Mouse (Mus musculus) left cerebral cortex, postnatal 36 days (tissue): ENCODE measurements at regions not wholly inside any gene's neighbourhood (a gene's known extent, or its start where the extent isn't known, plus 50 kb on each side); places are given as distances from the start of the nearest gene placed in this dataset.

Experiments
- DNase-seq, 2 experiments: peaks; one replicate each; pipeline ENCODE4 v3.0.0; 2021 to 2022; ENCODE audit warnings: low spot score in 2 of 2, mixed read lengths in 1 of 2
- intact Hi-C: fragments of 180-260 bp; cut with DNase I; formaldehyde crosslinking; loops from one replicate; pipeline ENCODE4 v1.15.1; 2025

DNA sequence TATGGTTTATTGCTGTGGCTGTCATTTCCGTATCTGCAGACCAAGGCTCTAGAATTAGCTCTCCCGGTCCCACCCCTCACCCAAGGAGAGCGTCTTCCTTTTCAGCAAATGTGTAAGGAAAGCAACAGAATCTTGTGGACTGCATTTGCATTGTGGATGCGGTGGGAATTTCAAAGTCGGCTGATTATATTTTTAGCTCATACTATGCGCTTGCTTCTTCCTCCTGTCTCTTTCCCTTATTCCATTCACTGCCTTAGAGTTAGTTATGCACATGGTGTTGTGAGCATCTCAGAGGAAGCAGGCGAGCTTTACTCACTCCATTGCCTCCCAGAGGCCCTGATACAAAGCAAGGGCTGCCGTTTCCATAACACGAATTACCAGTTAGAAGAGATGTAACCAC, 375.6 kb upstream of the Slc30a5 start:
- no peak for DNase-seq
- intact Hi-C loops, result no loop called here

GRCm38 (mm10) chr13:101203463-101203862, 370.2 kb upstream of the Slc30a5 start:
- intact Hi-C loops, result no loop called here
- no peak for DNase-seq

DNA sequence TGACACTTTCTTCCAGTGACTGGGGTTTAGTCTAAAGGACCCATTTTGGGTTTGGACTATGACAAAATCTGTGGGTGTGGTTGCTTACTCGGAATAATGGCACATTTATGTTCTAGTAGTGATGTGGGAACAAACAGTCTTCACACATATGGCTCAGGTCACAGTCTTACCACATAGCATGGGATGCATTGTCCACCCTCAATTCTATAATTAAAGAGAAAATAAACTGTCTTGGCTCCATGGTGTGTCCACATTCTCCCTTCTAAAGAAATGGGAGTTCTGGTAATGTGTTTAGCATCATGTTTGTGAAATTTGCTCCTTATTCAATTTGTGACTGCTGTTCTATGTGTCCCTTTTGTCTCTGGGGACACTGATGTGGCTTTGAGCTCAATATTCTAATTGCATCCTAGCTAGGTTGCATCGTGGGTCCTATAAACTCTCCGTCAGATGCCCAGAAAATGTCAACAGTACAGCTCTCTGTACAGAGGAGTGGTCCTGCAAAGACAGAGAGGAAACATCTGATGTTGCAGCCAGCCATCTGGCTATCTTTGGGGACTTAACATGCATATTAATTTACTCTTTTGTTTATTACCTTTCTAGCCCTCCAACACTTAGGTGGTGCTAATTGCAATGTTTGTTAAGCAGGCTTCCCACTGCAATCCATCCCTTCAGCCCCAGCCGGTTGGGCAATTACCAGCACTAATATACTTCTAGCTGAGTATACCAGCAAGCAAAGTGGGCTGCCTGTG, 369.5 kb upstream of the Slc30a5 start:
- DNase-seq, result no peak
- intact Hi-C loops, result no loop called here

GRCm38 (mm10) chr13:101190249-101190830, 357.1 kb upstream of the Slc30a5 start:
- DNase-seq, result no peak
- intact Hi-C loops, result no loop called here

GRCm38 (mm10) chr13:101182387-101182786, 349.2 kb upstream of the Slc30a5 start:
- intact Hi-C loops, result no loop called here
- DNase-seq, result no peak

GRCm38 (mm10) chr13:101175017-101175689, 341.9 kb upstream of the Slc30a5 start:
- intact Hi-C loops, result no loop called here
- no peak for DNase-seq

GRCm38 (mm10) chr13:101161768-101162167, 328.5 kb upstream of the Slc30a5 start:
- DNase-seq, result no peak
- intact Hi-C loops, result no loop called here

DNA sequence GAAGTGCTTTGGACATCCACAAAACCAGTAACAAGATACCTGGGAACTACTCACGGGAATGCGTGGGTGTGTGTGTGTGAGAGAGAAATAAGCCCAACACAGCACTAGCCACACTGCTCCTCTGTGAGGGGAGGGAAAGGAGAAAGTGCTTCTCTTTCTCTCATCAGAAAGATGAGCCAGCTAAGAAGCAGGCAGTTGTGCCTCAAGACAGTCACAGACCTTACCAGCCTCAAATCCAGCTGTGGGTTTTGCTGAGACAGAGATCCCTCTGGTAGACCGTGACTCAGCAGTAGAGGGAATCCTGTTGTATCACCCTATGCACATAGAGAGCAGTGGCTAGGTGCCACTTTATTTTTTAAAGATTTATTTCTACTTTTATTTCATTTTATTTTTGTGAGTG, 326.7 kb upstream of the Slc30a5 start:
- intact Hi-C loops, result no loop called here
- DNase-seq, result no peak

DNA sequence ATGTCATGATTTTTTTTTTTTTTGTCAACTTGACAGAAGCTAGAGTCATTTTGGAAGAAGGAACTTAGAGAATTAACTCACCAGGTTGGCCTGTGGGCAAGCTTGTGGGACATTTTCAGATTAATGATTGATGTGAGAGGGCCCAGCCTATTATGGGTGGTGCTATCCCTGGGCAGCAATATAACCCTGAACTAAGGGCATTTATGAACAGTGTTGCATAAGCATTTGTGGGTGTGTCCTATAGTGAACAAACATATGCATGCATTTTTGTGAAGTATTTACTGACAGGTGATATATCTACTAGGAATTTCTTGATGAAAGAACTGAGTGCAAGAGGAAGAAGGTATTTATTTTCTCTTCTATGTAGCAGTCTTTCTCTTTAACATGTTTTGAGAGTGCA, 320.5 kb upstream of the Slc30a5 start:
- no peak for DNase-seq
- intact Hi-C loops, result no loop called here

- intact Hi-C loops, result no loop called here
- no peak for DNase-seq
These were observed 309.5 kb upstream of the Slc30a5 start for GRCm38 (mm10) chr13:101142761-101143160.

DNA sequence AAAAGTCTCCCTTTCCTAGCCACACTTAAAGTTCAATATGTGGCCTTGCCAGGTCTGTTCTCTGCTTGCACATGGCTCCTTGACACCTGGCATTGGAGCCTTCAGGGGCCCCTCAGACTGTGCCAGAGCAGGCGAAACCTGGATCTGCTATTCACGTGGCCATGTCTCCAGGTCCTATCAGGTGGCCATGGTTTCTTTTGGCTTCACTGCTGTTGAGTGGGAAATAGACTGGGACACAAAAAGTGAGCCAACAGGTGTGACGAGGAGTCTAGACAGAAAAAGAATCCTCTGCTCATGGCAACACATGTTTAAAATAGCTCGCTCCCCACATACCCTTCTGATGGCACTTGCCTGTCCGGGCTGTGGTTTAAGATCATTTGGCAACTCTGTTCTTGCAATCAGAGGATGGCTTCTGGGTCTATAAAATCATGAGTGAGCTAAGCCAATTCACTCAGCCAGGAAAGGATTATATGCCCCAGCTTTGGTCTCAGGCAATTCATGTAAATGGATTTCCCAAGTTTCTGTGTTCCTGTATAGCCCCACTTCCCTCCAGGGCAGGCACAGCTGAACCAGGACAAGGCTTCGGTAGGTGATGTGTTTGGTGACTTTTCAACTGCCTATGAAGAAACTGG, 309.0 kb upstream of the Slc30a5 start:
- intact Hi-C loops, result no loop called here
- DNase-seq, result no peak

- no peak for DNase-seq
- intact Hi-C loops, result no loop called here
These were observed 296.2 kb upstream of the Slc30a5 start for GRCm38 (mm10) chr13:101129466-101129865.

DNA sequence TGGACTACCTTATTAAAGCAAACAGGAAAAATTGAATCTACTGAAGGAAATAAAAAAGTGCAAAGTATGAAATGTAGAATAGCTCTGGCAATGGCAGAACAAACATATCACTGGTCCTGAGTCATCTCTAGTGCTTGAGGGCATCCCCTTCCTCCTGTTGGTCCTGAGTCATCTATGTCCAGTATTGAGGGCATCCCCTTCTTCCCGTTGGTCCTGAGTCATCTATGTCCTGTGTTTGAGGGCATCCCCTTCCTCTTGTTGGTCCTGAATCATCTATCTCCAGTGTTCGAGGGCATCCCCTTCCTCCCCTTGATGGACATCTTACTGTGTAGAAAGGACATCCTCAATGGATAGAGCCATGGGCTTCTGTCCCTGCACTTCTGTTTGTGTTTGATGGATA, 294.6 kb upstream of the Slc30a5 start:
- intact Hi-C loops, result no loop called here
- no peak for DNase-seq

GRCm38 (mm10) chr13:101127262-101127661, 294.0 kb upstream of the Slc30a5 start:
- intact Hi-C loops, result no loop called here
- no peak for DNase-seq

DNA sequence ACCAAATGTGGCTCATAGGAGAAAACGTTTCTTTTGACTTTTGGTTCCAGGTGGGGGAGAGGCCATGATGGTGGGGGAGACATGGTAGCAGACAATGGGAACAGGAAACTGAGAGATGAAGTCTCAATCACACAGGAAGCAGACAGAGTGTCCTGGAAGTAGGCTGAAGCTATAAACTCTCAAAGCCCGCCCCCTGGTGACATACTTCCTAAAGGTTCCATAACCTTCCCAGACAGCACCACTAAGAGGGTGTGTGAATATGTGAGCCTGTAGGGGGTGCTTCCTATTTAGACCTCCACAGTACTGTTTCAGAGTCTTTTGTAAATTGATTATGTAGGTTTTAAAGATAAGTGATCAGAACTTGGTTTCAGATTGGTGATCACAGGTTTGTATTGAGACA, 284.1 kb upstream of the Slc30a5 start:
- no peak for DNase-seq
- intact Hi-C loops, result no loop called here

DNA sequence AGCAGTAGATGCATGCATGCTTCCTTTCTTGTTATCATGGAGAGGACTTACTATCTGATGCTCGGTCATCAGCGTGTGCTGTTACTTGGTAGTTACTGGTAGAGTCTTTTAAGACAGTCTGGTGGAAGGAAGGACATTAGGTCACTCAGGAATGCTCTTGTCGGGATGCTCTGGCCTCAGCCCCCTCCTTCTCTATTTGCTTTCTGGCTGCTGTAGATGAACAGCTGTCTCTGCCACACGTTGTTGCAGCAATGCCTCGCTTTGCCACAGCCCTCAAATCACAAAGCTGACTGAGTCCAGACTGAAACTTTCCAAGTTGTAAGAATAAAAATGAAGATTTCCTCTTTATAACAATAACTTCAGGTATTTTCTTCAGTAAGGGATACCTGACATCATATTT, 282.1 kb upstream of the Slc30a5 start:
- intact Hi-C loops, result no loop called here

GRCm38 (mm10) chr13:101112176-101112575, 278.9 kb upstream of the Slc30a5 start:
- DNase-seq, result no peak
- intact Hi-C loops, result no loop called here

More for the DNA sequence above, 282.1 kb upstream of the Slc30a5 start:
- no peak for DNase-seq

- no peak for DNase-seq
- intact Hi-C loops, result no loop called here
These were observed 278.5 kb upstream of the Slc30a5 start for GRCm38 (mm10) chr13:101111773-101112172.

GRCm38 (mm10) chr13:101100621-101101020, 267.4 kb upstream of the Slc30a5 start:
- no peak for DNase-seq
- intact Hi-C loops, result no loop called here

DNA sequence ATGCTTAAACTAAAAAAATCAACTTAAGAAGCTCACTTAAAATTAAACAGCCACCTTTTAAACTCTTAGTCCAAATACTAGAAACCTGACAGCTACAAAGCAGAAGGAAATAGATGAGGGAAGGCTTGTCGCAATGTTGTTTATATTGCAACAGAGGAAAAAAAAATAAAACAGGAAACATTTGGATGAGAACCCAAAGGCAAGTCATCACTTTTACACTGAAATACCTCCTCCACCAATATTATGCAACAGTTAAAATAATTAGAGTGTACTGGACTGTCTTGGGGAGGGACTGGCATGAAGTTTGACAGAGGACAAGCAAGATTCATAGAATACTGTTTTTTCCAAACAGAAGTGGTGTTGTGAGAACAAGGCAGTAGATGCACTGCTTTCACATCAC, 263.6 kb upstream of the Slc30a5 start:
- DNase-seq, result no peak

DNA sequence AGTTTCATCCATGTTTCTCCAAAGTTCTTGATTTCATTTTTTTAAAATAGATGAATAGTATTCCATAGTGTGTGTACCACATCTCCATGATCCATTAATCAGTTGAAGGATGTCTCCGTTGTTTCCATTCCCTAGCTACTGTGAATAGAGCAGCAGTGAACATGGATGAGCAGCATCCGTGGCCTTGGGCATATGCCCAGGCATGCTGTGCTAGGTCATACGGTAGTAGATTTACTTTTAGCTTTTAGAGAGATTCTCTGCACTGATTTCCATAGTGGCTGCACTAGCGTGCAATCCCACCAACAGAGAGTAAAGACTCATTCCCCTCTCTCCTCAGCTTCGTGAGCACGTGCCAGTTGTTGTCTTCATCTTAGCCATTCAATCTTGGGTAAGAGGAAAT, 263.0 kb upstream of the Slc30a5 start:
- intact Hi-C loops, result no loop called here
- DNase-seq, result no peak

More for the DNA sequence above, 263.6 kb upstream of the Slc30a5 start:
- intact Hi-C loops, result no loop called here
